Mouse (Mus musculus): ENCODE results near the gene Lgmn.

Lgmn gene

GRCm38 (mm10) chr12:102346507-102346906, 93.1 kb downstream of the Lgmn start:
- DNase-seq (ENCODE audit: low spot score), result peak; percentile 11

- DNase-seq (ENCODE audit: low spot score), result no peak
Measured at GRCm38 (mm10) chr12:102345031-102345815, 94.4 kb downstream of the Lgmn start.

Data from MN1 (cell line).